Mouse (Mus musculus) spleen, postnatal 36 days (tissue): ENCODE results near the gene Gapdhs.
A peak's percentile ranks its signal among the peaks of the same experiment; 100 is the strongest.
"Not testable (repeated sequence)": the region's sequence is repeated elsewhere in the genome, so short reads cannot be mapped to it uniquely, and the experiment has no call there.

Experiments used
- DNase-seq, 2 experiments: peaks; one replicate each; pipeline ENCODE4 v3.0.0; 2022; ENCODE audit warnings: low spot score in 2 of 2, mixed read lengths in 1 of 2

The Gapdhs gene

DNA sequence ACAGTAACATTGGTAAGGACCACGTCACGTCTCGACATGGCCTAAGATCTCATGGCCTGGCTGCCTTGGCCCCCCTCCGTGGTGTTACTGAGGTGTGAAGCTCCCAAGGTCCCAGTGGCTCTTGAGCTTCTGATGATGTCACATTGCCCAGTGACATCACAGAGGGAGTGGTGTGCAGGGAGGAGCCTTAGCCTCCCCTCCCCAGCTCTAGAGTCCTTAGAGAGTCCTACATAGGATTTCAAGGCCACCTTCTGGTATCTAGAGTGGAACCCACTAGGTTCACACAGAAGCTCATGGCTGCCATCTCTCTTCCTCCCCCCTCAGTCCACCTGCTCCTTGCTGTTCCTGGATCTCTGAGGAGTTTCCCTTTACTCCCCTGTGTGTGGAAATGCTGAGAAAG is at the start of gene Gapdhs:
Gene Gapdhs (minus strand): TSS at position 65 of the 400 bp plus-strand sequence.
- not testable (repeated sequence) for DNase-seq

DNA sequence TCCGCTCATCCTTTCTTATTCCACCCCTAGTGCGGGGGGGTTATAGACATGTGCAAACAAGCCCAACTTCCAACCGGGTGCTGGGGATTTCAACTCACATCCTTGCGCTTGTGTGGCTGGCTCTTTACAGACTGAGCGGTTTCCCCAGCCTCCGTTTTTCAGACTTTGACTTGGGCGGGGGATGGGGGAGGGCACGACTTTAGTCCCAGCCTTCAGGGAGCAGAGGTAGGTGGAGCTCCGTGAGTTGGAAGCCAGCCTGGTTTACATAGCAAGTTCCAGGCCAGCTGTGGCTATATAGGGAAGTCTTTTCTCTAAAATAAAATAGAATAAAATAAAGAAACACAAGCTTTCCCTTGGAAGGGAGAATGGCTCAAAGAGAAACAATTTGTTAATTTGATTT is 48.4 kb upstream of the Gapdhs start:
- DNase-seq, result no peak

DNA sequence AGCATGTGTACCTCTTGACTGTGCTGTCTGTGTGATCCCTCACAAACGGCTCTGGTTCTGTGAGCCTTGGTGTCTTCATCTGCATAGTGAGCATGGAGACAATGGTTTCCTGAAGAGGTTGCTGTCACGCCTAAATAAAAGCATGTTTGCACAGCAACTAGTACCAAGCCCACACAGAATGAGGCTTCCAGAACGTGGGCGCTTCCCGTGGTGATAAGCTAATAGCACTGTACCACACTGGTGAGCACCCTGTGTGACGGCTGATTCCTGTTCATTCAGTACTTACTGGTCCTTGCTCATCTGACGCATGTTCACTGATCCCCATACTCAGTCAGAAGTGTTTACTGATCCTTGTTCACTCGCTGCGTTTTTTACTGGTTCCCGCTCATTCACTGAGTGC is 46.7 kb upstream of the Gapdhs start:
- DNase-seq, result no peak

DNA sequence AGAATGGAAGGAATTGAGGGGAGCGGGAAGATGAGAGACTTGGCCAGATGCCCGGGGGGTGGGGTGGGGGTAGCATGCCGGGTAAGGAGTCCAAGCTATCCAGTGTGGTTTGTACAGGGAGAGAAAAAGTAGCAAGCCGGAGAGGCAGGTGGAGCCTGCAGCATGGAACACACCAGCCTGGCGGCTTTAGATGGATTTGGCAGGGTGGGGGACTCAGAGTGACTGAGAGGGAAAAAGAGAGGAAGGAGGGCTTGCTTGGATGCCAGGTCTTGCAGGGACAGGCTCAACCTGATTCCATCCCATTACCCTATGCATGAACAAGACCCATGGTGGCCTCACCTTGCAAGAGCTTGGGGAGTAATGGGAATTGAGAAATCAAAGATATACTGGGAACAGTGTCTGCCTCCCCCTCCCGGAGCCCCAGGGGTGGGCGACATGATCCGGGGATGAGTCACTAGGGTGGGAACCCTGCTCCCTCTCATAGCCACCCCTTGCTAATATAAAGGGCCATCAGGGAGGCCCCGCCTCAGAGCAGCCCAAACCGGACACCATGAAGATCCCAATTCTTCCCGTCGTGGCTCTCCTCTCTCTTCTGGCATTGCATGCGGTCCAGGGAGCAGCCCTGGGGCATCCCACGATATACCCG is 44.0 kb upstream of the Gapdhs start, which contains the start of gene Krtdap:
Gene Krtdap (plus strand): TSS at position 520 of the 646 bp plus-strand sequence.
- no peak for DNase-seq

DNA sequence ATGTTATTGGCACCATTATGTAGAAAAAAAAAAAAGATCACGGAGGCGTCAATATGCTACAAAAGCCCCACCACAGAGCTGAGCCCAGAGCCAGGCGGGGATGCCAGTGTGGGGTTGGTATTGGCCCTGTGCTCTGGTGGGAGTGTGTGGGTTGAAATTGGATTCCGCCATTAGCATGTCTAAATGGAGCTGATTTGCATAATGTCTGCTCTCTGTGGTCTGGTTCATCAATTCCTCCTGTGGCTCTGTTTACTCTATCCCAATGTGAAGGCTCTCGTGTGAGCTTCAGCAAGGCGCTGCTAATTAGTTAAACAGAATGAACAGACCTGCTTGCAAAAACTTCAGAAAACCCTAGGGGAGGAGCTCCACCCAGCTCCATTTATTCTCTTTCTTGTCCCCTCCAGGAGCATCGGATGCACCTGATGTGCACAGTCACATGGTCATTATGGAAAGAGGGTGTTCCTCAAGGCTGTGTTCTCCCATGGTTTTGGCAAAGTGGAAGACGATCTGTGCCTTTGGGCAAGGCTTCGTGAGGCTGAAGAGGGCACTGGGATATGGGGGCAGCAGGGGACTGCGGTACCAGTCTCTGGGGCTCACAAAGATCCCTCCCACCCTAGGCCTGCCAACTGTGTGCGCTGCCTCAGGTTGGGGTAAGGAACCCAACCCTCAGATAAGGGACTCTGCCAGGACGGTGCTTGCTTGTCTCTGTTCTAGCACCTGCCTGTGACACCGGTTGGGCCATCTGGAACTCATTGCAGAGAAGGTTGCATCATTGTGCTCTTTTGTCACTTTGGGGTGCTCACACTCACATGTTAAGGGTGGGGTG is 42.5 kb upstream of the Gapdhs start:
- no peak for DNase-seq

DNA sequence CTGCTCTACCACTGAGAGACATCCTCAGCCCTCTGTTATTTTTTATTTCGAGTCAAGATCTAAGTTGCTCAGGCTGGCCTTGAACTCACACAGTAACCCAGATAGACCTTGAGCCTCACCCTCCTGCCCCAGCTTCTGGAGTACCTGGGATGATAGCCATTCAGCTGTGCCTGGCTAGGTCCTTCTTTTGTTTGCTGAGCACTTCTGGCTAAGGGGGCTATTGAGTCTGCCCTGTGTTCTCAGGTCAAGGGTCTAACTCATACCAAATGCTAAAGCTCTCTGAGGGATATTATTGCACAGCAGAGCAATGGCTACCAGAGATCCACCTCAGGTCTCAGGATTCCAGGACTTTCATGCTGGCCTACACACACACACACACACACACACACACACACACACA is 41.7 kb upstream of the Gapdhs start:
- DNase-seq, result no peak

DNA sequence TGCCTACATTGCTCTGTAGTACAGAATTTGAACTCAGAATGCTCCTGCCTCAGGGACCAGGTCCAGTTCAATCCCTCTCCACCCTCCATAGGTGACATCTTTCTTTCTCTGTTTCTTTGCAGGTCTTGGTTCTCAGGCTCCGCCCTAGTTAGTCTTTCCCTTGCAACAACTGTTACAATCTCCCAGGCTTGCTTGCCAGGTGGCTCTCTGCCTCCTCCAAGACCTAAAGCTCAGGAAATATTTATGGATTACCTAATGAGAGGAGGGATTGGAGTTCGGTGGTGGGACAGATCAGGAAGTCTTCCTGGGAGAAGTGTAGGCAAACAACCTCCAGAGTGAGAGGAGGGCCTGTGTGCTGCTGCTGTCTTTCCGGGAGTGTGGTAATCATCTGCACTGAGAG is 39.2 kb upstream of the Gapdhs start:
- DNase-seq, result no peak

DNA sequence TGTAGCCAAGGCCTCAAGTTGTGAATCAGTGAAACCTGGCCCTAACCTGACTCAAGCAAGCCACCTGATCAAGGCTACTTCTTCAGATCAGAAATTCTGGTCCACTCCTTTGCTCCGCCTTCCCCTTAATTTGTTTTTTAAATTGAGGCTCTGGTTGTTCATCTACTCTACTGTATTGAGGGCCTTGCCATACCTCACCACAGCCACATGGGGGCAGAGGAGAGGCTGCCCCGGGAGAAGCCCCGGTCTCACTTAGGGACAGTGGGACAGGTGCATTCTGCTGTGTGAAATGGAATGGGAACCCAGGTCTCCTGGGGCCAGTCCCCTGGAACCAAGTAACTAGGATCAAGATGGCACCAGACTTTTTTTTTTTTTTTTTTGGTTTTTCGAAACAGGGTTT is 38.3 kb upstream of the Gapdhs start:
- DNase-seq, result peak in 1 of 2 experiments; percentile 15

DNA sequence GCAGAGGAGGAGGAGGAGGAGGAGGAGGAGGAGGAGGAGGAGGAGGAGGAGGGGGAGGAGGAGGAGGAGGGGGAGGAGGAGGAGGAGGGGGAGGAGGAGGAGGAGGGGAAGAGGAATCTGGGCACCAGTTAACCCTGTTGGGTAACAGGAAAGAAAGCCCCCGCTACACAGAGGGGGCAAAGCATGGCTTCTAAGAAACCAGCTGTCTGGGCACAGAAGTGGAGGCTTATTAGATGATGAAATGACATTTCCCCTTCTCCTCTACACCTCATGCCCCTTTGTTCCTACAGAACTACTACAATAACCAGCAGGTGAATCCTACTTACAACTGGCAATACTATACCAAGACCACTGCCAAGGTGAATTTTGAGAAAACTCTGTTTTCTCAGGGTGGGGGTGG is 34.4 kb upstream of the Gapdhs start:
- no peak for DNase-seq

DNA sequence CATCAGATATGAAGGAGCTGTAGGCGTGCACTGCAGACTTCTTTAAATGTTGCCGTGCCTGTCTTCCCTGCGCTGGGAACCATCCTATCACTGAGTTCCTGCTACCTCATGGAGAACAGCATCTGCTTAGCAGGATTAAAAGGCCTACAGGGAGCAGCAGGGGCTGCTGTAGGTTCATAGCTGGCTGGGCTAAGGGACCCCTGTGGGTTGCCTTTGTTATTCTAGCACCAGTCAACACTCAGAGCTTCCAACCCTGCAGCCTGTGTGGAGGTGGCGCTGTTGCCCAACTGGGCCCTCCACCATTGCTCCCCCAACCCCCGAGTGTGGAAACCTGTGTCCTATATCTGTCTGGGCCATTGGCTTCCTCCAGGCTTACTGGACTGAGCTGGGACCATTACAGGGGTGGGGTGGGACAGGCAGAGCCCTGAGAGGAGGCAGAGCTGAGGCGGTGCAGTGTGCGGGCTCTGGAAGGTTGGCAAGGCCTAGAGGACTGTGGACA is 33.6 kb upstream of the Gapdhs start:
- DNase-seq, result no peak

DNA sequence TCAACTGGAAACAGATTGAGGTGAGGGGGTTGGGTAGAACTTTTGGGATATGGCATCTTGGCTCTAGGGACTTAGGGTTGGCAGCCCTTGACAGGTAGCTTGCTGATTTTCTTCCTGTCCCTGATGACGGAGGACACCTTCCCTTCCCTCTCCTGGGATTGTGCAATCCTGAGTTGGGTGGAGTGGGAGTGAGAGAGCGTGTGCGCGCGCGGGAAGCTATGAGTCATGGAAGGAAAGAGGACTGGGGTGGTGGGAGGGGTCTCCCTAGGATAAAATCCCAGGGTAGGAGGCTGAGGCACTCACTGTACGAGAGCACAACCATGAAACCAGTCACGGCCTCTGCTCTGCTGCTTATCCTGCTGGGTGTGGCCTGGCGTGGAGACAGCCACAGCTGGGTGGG is 32.6 kb upstream of the Gapdhs start:
- no peak for DNase-seq

DNA sequence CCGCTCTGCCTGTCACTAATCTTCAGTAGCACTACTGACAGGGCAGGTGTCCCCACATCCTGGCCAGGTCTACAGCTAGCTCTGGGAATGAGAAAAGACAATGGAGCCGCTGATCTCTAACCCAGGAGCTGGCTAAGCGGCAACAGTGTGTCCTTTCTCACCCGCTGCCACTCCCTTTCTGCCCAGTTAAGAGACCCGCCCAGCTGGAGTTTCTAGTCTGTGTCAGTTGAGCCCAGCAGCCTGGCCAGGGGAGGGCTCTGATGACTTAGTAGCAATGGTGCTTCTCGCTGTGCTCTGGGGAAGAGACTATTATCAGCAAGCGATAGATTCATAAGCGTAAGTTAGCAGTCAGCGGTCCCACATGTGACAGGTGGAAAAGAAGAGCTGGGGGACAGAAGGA is 25.8 kb upstream of the Gapdhs start:
- peak; percentile 17 to 21 for DNase-seq

DNA sequence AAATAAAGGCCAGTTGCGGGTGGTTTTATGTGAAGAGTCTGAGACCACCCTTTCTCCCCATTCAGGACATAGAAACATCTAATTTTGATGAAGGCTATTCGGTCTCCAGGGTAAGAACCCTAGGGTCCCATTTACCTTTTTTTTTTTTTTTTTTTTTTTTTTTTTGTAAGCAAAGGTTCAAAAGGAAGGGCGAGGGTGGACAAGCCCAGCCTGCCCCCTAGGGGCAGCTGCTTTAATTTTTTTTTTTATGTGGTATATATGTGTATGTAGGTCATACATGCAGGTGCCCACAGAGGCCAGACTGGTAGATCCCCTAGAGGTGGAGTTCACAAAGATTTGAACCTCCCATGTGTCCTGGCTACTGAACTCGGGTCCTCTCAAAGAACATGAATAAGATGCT is 22.9 kb upstream of the Gapdhs start:
- DNase-seq, result no peak

DNA sequence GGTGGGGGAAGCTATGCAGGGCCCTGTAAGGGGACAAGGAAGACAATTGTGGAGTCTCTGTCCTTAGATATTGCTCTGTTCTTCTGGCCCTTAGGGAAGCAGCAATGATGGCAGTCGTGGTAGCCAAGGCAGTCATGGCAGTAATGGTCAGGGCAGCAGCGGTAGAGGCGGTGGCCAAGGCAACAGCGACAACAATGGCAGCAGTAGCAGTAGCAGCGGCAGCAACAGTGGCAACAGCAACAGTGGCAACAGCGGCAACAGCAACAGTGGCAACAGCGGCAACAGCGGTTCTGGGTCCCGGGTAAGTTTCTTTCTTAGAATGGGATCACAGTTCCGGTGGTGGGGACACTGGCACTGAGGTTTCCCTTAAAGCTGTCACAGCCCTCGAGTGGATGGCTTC is 21.7 kb upstream of the Gapdhs start:
- DNase-seq, result no peak

DNA sequence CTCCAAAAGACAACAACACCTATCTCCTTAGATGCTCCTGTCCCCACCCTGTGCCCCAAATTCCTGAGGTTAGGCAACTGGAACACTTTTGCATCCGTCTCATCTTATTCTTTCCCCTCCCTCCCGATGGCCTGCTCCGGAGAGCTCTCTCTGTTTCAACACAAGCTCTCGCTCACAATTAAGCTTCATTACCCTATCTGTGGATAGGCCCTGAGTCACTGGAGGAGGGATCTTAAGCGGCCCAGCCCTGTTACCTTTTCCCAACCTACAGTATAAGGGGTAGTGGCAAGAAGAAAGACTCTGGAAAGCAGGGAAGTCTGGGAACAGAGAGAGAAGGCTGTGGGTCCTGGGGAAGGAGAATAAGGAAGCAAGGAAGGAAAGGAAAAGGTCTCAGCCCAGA is 20.0 kb upstream of the Gapdhs start, which contains the start of gene Dmkn:
Gene Dmkn (plus strand): TSS at position 301 of the 400 bp plus-strand sequence.
- DNase-seq, result no peak

DNA sequence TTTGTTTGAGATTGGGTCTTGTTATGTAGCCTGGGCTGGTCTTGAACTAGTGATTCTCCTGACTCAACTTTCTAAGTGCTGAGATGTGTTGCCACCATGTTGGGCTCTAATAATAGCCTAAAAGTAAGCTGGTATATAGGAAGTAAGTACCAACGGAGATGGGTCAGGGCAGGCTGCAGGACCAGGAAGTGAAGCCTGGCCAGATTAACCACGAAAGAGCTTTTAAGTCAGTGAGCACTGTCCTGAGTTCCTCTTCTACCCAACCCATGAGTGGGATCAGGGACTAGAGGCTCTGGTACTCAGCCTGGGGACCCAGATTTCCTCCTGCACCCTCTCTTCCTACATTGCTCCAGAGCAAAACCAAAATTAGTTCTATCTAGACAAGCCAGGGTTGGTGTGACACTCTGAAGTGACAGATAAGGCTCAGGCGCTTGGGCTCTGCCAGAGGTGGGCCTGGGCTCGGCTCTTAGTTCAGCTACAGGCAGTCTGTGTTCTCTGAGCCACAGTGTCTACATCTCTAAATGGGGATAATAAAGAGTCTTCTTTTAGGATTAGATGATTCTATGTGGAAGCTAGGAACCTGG is 18.4 kb upstream of the Gapdhs start:
- peak; percentile 15 to 16 for DNase-seq

DNA sequence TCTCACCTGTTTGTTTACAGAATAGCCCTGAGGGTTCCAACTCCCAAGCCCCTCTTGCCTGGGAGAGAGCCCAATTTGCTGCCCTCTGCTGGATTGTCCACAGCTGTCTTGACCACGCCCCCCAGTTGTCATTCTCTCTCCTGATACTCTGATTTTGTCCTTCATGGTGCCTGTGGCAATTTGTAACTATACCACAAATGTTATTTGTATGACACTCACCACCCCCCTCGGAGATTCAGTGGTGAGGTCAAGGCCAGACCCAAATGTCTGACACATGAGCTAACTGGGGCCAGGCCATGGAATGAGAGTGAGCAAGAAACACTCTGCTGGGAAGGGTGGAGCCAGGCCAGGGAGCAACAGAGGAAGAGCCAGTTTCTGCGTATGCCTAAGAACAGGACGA is 15.4 kb upstream of the Gapdhs start:
- no peak for DNase-seq

DNA sequence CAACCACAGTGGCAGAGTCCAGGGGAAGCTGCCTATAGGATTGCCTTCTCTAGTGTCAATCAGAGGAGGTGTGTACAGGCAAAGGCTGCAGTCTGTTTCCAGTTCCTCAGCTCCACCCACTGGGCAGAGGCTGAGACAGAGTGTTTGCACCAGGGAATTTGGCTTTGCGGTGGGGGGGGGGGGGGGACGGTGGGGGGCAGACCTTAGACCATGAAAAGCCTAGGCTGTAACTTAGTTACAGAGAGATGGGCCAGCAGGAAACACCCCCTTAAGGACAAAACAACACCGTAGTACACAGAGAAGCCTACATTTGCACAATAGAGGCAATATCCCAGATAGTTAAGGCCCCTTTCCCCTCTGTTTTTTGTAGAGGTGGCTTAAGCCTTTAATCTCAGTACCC is 13.5 kb upstream of the Gapdhs start:
- no peak for DNase-seq

DNA sequence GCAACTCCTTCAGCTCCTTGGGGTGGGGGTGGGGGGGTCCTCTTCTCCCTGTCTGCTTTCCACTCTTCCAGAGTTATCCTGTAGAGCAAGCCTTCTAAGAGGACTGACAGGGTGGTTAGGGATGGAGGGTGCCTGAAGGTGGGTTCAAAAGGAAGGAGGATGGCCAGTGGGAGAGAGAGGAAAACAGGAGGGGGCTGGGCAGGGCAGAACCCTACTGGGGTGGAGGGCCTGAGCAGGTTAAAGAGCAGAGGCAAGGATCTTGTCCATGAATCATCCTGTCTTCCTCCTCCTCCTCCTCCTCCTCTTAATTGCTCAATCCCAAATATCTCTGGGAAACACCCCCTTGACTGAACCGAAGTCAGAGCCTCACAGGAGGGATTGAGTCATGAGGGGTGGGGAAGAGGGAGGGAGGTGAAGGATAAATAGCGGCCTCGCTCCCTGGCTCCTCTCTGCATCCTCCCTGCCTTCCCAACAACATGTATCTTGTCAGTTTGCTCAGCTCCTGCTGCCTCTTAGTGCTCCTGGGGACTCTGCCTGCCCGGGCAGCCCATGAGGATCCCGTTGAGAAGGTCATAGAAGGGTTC is 7.7 kb upstream of the Gapdhs start, which contains the start of gene Sbsn:
Gene Sbsn (plus strand): TSS at position 386 of the 584 bp plus-strand sequence.
- no peak for DNase-seq

DNA sequence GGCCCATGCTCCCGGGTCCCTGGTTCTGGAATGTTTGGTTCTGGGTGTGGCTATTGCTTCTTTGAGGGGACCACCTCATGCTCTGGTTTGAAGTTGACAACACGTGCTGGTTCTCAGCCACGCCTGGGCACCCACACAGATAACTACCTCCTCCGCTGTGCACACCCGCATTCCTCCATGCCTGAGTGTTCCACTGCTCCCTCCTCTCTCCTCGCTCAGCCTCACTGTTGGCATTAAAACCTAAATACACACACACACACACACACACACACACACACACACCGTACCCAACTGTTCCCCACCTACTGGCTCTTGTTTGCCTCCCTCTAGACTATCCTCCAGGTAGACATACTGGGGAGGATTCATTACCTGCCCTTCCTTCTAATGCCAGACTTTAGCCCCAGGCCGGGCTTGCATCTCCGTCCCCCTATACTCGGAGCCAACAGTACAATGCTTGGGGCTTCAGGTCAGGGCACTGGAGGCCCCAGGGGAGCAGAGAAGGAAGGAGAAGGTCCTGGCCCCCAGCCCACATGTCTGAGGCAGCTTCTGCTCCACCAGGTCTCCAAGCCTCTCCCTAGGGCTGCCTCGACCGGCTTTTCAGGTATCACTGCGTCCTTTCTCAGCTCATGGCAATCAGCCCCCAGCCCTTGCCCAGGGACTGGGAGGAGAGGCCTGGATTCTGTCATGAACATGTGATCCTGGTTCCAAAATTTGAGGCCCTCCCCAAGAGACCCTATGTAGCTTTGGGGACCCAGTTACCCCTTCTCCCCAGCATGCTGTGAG is 6.5 kb upstream of the Gapdhs start:
- DNase-seq, result no peak

DNA sequence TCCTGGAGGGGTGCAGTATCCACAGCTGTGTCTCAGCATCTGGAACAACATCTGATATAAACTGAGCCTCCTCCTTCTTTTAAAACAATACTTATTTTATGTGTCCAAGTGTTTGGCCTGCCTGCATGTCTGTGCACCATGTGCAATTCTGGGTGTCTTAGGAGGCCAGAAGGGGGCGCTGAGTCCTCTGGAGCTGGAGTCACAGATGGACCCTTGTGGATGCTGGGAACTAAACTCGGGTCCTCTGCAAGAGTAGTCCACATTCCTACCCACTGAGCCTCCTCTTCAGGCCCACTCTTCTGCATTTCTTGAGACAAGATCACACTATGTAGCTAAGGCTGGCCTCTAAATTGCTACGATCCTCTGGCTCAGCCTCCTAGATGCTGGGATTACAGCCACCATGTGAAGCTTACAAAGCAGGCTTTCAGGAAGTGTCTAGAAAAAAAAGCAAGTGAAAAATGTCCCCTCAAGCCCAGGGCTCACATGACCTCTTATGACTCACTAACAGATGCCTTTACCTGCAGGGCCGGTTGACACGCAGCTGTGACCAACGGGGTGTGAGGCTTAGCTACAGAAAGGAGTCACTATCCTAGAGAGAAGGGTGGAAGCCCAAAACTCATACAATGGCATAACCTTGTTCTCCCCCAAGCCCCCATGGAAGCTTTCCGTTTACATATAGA is 4.2 kb upstream of the Gapdhs start:
- no peak for DNase-seq
